Mouse (Mus musculus) cerebellum, adult 2 months (tissue): ENCODE data around the gene Igdcc4.

Experiments used
- CTCF ChIP-seq: fragments of 200-500 bp; IDR thresholded peaks from 2 replicates; pipeline ENCODE4 v1.5.1; 2011; ENCODE audit warnings: low read depth, mild to moderate bottlenecking, control low read depth, low read length, moderate library complexity, borderline replicate concordance; ENCODE audit not compliant: insufficient read depth
- POLR2A ChIP-seq: fragments of 200-500 bp; IDR thresholded peaks from 2 replicates; pipeline ENCODE4 v1.6.1; 2011; ENCODE audit warnings: low read length, control low read depth, borderline replicate concordance; ENCODE audit not compliant: insufficient read depth

DNA sequence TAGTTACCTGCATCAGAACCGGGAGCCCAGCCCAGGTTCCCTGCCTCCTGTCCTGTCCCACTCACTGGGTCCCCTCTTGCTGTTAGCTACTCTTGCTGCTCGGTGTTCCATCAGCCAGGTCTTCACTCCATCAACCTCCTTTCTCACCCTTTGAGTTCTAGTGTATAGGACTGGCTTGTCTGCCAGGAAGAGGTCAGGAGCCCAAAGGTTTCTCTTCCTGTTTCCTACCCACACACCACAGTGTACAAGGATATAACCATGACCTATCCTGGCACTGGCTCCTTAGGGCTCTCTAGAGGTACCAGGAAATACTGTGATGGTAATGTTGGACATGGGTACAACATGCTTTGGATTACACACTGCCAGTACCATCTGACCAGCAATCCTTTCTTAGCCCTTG, 12.4 kb downstream of the Igdcc4 start:
- TF ChIP-seq CTCF (no peak), POLR2A (no peak)
